Mouse (Mus musculus) testis, adult 2 months (tissue): ENCODE data around the gene Sorcs1. TPM values are rescaled to one million over a fixed set of nuclear protein-coding genes. Genes with fewer than 3 reads are reported as not detected.

ENCODE experiments used
- H3K27ac ChIP-seq: fragments of 200-500 bp; 2 replicates; pipeline ENCODE4 v1.5.1; 2012; ENCODE audit warnings: low read depth, low read length; ENCODE audit not compliant: control insufficient read depth, insufficient read depth
- H3K27me3 ChIP-seq: fragments of 200-500 bp; 2 replicates; pipeline ENCODE4 v1.6.1; 2012; ENCODE audit warnings: mild to moderate bottlenecking, low read length, moderate library complexity; ENCODE audit not compliant: control insufficient read depth, insufficient read depth
- H3K36me3 ChIP-seq: fragments of 200-500 bp; 2 replicates; pipeline ENCODE4 v1.6.1; 2012; ENCODE audit warnings: mild to moderate bottlenecking, low read length; ENCODE audit not compliant: control insufficient read depth, insufficient read depth
- H3K4me1 ChIP-seq: fragments of 200-500 bp; 2 replicates; pipeline ENCODE4 v1.6.1; 2012; ENCODE audit warnings: low read length; ENCODE audit not compliant: control insufficient read depth, insufficient read depth
- H3K4me3 ChIP-seq: fragments of 200-500 bp; 2 replicates; pipeline ENCODE4 v1.5.1; 2012; ENCODE audit warnings: low read depth, mild to moderate bottlenecking, low read length, moderate library complexity, mixed read lengths; ENCODE audit not compliant: control insufficient read depth
- CTCF ChIP-seq: fragments of 200-500 bp; IDR thresholded peaks from 2 replicates; pipeline ENCODE4 v1.5.1; 2012; ENCODE audit warnings: low read depth, mild to moderate bottlenecking, inconsistent platforms, low read length, moderate library complexity; ENCODE audit not compliant: control insufficient read depth, insufficient read depth, insufficient replicate concordance
- POLR2A ChIP-seq: fragments of 200-500 bp; IDR thresholded peaks from 2 replicates; pipeline ENCODE4 v1.6.1; 2012; ENCODE audit warnings: low read depth, mild to moderate bottlenecking, inconsistent platforms, low read length, moderate library complexity; ENCODE audit not compliant: control insufficient read depth
- polyA plus RNA-seq: library from polyadenylated mRNA; depleted of rRNA; stranded (reverse); fragments of >200 nt; gene quantifications from 2 replicates; pipeline ENCODE4 v1.2.3, GENCODE M21; 2012

Gene Sorcs1
- polyA plus RNA-seq, 1 experiment, result 0.06 TPM

GRCm38 (mm10) chr19:50362655-50363500, 315.6 kb downstream of the Sorcs1 start:
- Histone ChIP-seq H3K27ac (no peak overlapping the region), H3K4me3 (no peak overlapping the region)
- no peak for TF ChIP-seq CTCF
- TF ChIP-seq POLR2A, result no peak

GRCm38 (mm10) chr19:50358561-50358960, 319.9 kb downstream of the Sorcs1 start:
- Histone ChIP-seq H3K36me3 (no peaks in the 10 kb centered on the region), H3K27ac (no peak overlapping the region), H3K4me3 (no peak overlapping the region), H3K27me3 (no peaks in the 10 kb centered on the region), H3K4me1 (no peaks in the 10 kb centered on the region)
- TF ChIP-seq POLR2A, result no peak
- TF ChIP-seq CTCF, result no peak

More at GRCm38 (mm10) chr19:50362655-50363500, 315.6 kb downstream of the Sorcs1 start:
- no peaks in the 10 kb centered on the region for H3K27me3 ChIP-seq
- H3K36me3 ChIP-seq, result no peaks in the 10 kb centered on the region
- H3K4me1 ChIP-seq, result no peaks in the 10 kb centered on the region

GRCm38 (mm10) chr19:50339211-50339610, 339.2 kb downstream of the Sorcs1 start:
- Histone ChIP-seq H3K27ac (no peak overlapping the region), H3K36me3 (no peaks in the 10 kb centered on the region), H3K4me3 (no peak overlapping the region), H3K27me3 (no peaks in the 10 kb centered on the region), H3K4me1 (no peaks in the 10 kb centered on the region)
- TF ChIP-seq POLR2A (no peak), CTCF (no peak)

- Histone ChIP-seq H3K4me1 (no peaks in the 10 kb centered on the region), H3K27ac (no peak overlapping the region), H3K27me3 (no peaks in the 10 kb centered on the region), H3K36me3 (no peaks in the 10 kb centered on the region), H3K4me3 (no peak overlapping the region)
- TF ChIP-seq POLR2A (no peak), CTCF (no peak)
Measured at GRCm38 (mm10) chr19:50336751-50337150, 341.7 kb downstream of the Sorcs1 start.

- Histone ChIP-seq H3K27ac (no peak overlapping the region), H3K4me1 (no peaks in the 10 kb centered on the region), H3K4me3 (no peak overlapping the region), H3K27me3 (no peaks in the 10 kb centered on the region), H3K36me3 (no peaks in the 10 kb centered on the region)
- TF ChIP-seq CTCF (no peak), POLR2A (no peak)
Measured at GRCm38 (mm10) chr19:50331136-50331535, 347.3 kb downstream of the Sorcs1 start.

- Histone ChIP-seq H3K27ac (no peak overlapping the region), H3K27me3 (no peaks in the 10 kb centered on the region), H3K4me1 (no peaks in the 10 kb centered on the region), H3K4me3 (no peak overlapping the region), H3K36me3 (no peaks in the 10 kb centered on the region)
- TF ChIP-seq POLR2A (no peak), CTCF (no peak)
Measured at GRCm38 (mm10) chr19:50327804-50328203, 350.6 kb downstream of the Sorcs1 start.

- Histone ChIP-seq H3K27ac (no peak overlapping the region), H3K4me3 (no peak overlapping the region), H3K4me1 (no peaks in the 10 kb centered on the region), H3K36me3 (no peaks in the 10 kb centered on the region), H3K27me3 (no peaks in the 10 kb centered on the region)
- no peak for TF ChIP-seq POLR2A
- TF ChIP-seq CTCF, result no peak
Measured at GRCm38 (mm10) chr19:50326151-50326550, 352.3 kb downstream of the Sorcs1 start.
